Mouse (Mus musculus): ENCODE data around the gene Aars2. TPM values are rescaled to one million over a fixed set of nuclear protein-coding genes. Genes with fewer than 3 reads are reported as not detected.

Gene Aars2
- total and polyA plus RNA-seq, 3 experiments = 14.4 to 63.5 (median 25.6) TPM

DNA sequence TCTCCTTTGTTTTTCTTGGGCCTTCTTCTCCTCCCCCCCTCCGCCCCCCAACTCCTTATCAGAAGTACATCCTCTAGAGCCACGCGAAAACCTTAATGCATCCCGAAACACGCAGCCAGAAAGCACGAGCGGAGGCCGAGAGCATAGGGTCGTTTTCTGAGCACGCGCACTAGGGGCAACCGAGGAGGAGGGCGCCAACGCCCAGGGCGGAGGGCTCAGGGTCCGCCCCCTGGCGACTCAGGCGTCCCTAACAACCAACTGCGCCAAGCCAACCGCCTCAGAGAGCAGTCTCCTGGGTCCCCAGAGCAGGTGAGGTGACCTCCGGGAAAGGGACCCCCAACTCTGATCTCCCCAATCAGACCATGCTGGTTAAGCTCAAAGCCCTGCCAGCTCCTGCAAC lies 16.6 kb downstream of the Aars2 start, which contains the start of gene Tcte1:
Tcte1 (plus strand) TSS at position 172 of the 400 bp plus-strand sequence.
- H3K9me3 ChIP-seq (replicated peaks; ENCODE audit: insufficient read depth, low read length) = no peaks in the 10 kb centered on the region
- TF ChIP-seq MAZ (IDR thresholded peaks at IDR 0.05; ENCODE audit: low read depth, low read length) = no peak
- no peak for TF ChIP-seq NELFE (IDR thresholded peaks at IDR 0.05; ENCODE audit: low read depth, low read length)
- TF ChIP-seq RAD21 (IDR thresholded peaks at IDR 0.05; ENCODE audit: low read depth, low read length) = no peak
- no peak for TF ChIP-seq SIN3A (IDR thresholded peaks at IDR 0.05; ENCODE audit: low read length)
- TF ChIP-seq MYB (IDR thresholded peaks at IDR 0.05; ENCODE audit: low read depth, low read length) = no peak
- TF ChIP-seq MYC (IDR thresholded peaks at IDR 0.05; ENCODE audit: low read depth, low read length) = no peak
- TF ChIP-seq MXI1 (IDR thresholded peaks at IDR 0.05; ENCODE audit: low read depth, low read length) = no peak
- no peak for TF ChIP-seq ELF1 (IDR thresholded peaks at IDR 0.05; ENCODE audit: low read depth, low read length)
- TF ChIP-seq POLR2A (IDR thresholded peaks at IDR 0.05; ENCODE audit: control insufficient read depth in 1 of 2, insufficient read depth in 1 of 2, low read depth in 1 of 2, low read length in 2 of 2, poor library complexity in 1 of 2) = no peak
- no peak for TF ChIP-seq CHD2 (IDR thresholded peaks at IDR 0.05; ENCODE audit: low read length)
- TF ChIP-seq MAX (IDR thresholded peaks at IDR 0.05; ENCODE audit: low read length) = no peak
- TF ChIP-seq BHLHE40 (IDR thresholded peaks at IDR 0.05; ENCODE audit: borderline replicate concordance, low read depth, low read length) = no peak
- TF ChIP-seq ZKSCAN1 (IDR thresholded peaks at IDR 0.05; ENCODE audit: low read depth, low read length) = no peak
- TF ChIP-seq HCFC1 (IDR thresholded peaks at IDR 0.05; ENCODE audit: low read depth, low read length) = no peak
- TF ChIP-seq CTCF (IDR thresholded peaks at IDR 0.05 in 2 of 3, conservative IDR thresholded peaks at IDR 0.05 in 1 of 3; ENCODE audit: control insufficient read depth in 1 of 3, insufficient read depth in 1 of 3, low read depth in 2 of 3, low read length in 3 of 3, poor library complexity in 1 of 3, severe bottlenecking in 1 of 3) = no peak
- TF ChIP-seq ZMIZ1 (IDR thresholded peaks at IDR 0.05; ENCODE audit: low read depth, low read length) = no peak
- TF ChIP-seq EP300 (IDR thresholded peaks at IDR 0.05; ENCODE audit: low read depth in 1 of 2, low read length in 2 of 2) = no peak
- TF ChIP-seq CHD1 (IDR thresholded peaks at IDR 0.05; ENCODE audit: low read depth, low read length) = no peak
- TF ChIP-seq USF1 (IDR thresholded peaks at IDR 0.05; ENCODE audit: low read depth, low read length) = no peak
- no peaks in the 10 kb centered on the region for H3K79me2 ChIP-seq (ENCODE audit: control insufficient read depth, insufficient read depth, low read length, poor library complexity)
- H3K36me3 ChIP-seq (ENCODE audit: control insufficient read depth in 1 of 2, insufficient read depth in 2 of 2, low read length in 2 of 2) = no peaks in the 10 kb centered on the region
- H3K4me1 ChIP-seq (ENCODE audit: control insufficient read depth in 1 of 2, insufficient read depth in 2 of 2, low read length in 2 of 2) = no peaks in the 10 kb centered on the region
- peaks cover 1 to 3% of the 10 kb centered on the region in 2 experiments; a peak in 2 of 4 replicates for H3K27me3 ChIP-seq (ENCODE audit: control insufficient read depth in 1 of 2, insufficient read depth in 2 of 2, low read length in 2 of 2)
- H3K4me3 ChIP-seq (ENCODE audit: control insufficient read depth in 1 of 2, insufficient read depth in 1 of 2, low read depth in 2 of 2, low read length in 2 of 2) = no peak within 1 kb of the TSS
- DNase-seq (ENCODE audit: low read depth, low spot score) = no peak
- no peak within 1 kb of the TSS for H3K9ac ChIP-seq (ENCODE audit: control insufficient read depth, low read depth, low read length, poor library complexity, severe bottlenecking)
- no peak within 1 kb of the TSS for H3K27ac ChIP-seq (ENCODE audit: control insufficient read depth, low read depth, low read length)

DNA sequence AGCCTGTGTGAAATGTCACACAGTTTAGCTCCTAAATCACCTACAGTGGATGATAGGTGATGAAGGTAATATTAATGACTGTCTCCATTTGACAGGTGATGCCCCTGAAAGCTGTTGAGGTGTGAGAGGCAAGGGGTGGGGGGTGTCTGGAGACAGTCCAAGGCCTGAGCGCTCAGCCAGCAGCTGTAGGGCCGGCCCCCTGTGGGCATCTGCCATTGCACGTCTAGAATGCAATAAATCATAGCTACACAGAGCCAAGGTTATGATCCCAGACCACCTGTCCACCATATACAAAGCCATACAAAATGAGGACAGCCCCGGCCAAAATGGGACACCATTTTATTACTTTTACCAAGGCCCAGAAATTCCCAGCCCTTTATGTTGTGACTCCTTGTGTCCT lies 18.3 kb downstream of the Aars2 start:
- H3K27me3 ChIP-seq (ENCODE audit: control insufficient read depth in 1 of 2, insufficient read depth in 2 of 2, low read length in 2 of 2) = peaks cover 4% of the 10 kb centered on the region in 2 experiments; a peak in 3 of 4 replicates
- no peak overlapping the region for H3K4me3 ChIP-seq (ENCODE audit: control insufficient read depth in 1 of 2, insufficient read depth in 1 of 2, low read depth in 2 of 2, low read length in 2 of 2)

More for the DNA sequence above, 18.3 kb downstream of the Aars2 start:
- TF ChIP-seq USF1 (IDR thresholded peaks at IDR 0.05; ENCODE audit: low read depth, low read length) = no peak
- no peak for TF ChIP-seq NELFE (IDR thresholded peaks at IDR 0.05; ENCODE audit: low read depth, low read length)
- TF ChIP-seq POLR2A (IDR thresholded peaks at IDR 0.05; ENCODE audit: control insufficient read depth in 1 of 2, insufficient read depth in 1 of 2, low read depth in 1 of 2, low read length in 2 of 2, poor library complexity in 1 of 2) = no peak
- no peak for TF ChIP-seq MXI1 (IDR thresholded peaks at IDR 0.05; ENCODE audit: low read depth, low read length)
- no peak for TF ChIP-seq E2F4 (IDR thresholded peaks at IDR 0.05; ENCODE audit: borderline replicate concordance, low read depth, low read length)
- H3K27ac ChIP-seq (ENCODE audit: control insufficient read depth, low read depth, low read length) = no peak overlapping the region
- no peaks in the 10 kb centered on the region for H3K79me2 ChIP-seq (ENCODE audit: control insufficient read depth, insufficient read depth, low read length, poor library complexity)
- DNase-seq (ENCODE audit: low read depth, low spot score) = no peak
- no peaks in the 10 kb centered on the region for H3K36me3 ChIP-seq (ENCODE audit: control insufficient read depth in 1 of 2, insufficient read depth in 2 of 2, low read length in 2 of 2)
- H3K9ac ChIP-seq (ENCODE audit: control insufficient read depth, low read depth, low read length, poor library complexity, severe bottlenecking) = no peak overlapping the region
- no peaks in the 10 kb centered on the region for H3K4me1 ChIP-seq (ENCODE audit: control insufficient read depth in 1 of 2, insufficient read depth in 2 of 2, low read length in 2 of 2)
- no peaks in the 10 kb centered on the region for H3K9me3 ChIP-seq (replicated peaks; ENCODE audit: insufficient read depth, low read length)
